Mouse (Mus musculus) heart, adult 2 months (tissue): ENCODE data around the gene Emc10.

Experiments used
- CTCF ChIP-seq: fragments of 200-600 bp; IDR thresholded peaks from 2 replicates; pipeline ENCODE4 v1.8.1; 2022; ENCODE audit warnings: antibody characterized with exemption, mild to moderate bottlenecking, moderate library complexity
- EP300 ChIP-seq: fragments of 200-500 bp; IDR thresholded peaks from 2 replicates; pipeline ENCODE4 v1.6.1; 2011; ENCODE audit warnings: low read depth, low read length, control low read depth; ENCODE audit not compliant: insufficient read depth
- POLR2A ChIP-seq: fragments of 200-500 bp; IDR thresholded peaks from 2 replicates; pipeline ENCODE4 v1.6.1; 2011; ENCODE audit warnings: mild to moderate bottlenecking, low read depth, low read length, control low read depth; ENCODE audit not compliant: insufficient read depth

- no peak for TF ChIP-seq POLR2A
- no peak for TF ChIP-seq CTCF
- no peak for TF ChIP-seq EP300
Measured at GRCm38 (mm10) chr7:44460767-44461502, 35.4 kb downstream of the Emc10 start.
